Mouse (Mus musculus) spleen, adult 12 weeks (tissue): ENCODE data around the gene Csmd2.

Source experiments
- DNase-seq: peaks from one replicate; pipeline ENCODE4 v3.0.0; 2022; ENCODE audit warnings: low spot score

The Csmd2 gene

GRCm38 (mm10) chr4:128241854-128242356 lies 254.2 kb downstream of the Csmd2 start:
- DNase-seq = no peak

- no peak for DNase-seq
Observed at GRCm38 (mm10) chr4:128245201-128245600, 257.5 kb downstream of the Csmd2 start.

DNA sequence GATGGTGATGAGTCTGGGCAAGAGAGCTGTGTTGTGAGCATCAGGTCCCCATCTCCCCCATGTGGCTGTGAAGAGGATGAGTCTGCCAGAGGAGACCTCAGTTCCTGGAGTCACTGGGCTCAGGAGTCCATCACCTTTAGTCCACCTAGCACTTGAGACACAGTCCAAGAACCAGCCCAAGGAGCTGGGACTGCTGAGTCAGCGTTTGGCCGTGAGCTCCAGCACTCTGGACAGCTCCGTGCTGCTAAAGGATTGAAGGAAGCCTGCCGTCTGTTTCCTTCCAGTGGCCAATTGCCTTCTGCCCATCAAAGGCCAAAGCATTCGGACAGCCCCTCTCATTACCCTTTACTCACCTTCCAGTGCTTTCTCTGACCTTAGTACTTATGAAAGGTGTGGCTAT lies 261.0 kb downstream of the Csmd2 start:
- DNase-seq = no peak

GRCm38 (mm10) chr4:128259211-128259610 lies 271.6 kb downstream of the Csmd2 start:
- DNase-seq = no peak

DNA sequence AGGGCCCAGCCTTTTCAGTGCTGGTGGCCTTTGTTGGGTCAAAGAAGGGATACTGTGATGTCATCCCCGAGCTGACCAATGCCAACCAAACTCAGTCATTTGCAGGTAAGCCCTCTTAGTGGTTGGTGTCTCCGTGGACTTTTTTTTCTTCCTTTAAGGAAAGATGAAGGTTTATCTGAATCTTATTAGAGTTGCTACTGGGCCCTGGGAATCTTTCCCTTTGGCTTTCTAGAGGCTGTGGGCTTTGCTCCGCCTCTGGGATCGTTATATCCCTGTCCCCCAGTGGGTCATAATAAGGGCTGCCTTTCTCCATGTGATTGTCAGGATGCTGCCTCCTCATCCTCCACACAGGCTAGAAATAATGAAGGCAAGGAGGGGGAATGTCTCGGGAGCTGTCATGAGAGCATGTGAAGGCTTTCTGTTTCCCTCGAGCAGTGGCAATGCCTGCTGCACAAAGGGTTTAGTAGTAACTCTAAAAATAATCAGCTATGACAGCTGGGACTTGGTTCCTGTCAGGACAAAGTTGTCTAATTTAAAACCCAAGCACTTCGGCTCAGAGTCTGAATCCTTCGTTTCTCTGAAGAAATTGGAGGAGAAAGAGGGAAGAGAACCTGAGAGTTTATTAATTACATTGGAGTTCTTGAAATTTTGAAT lies 273.4 kb downstream of the Csmd2 start, which contains the start of gene Hmgb4:
Gene Hmgb4 (minus strand): TSS at position 51 of the 654 bp plus-strand sequence.
- DNase-seq = no peak

DNA sequence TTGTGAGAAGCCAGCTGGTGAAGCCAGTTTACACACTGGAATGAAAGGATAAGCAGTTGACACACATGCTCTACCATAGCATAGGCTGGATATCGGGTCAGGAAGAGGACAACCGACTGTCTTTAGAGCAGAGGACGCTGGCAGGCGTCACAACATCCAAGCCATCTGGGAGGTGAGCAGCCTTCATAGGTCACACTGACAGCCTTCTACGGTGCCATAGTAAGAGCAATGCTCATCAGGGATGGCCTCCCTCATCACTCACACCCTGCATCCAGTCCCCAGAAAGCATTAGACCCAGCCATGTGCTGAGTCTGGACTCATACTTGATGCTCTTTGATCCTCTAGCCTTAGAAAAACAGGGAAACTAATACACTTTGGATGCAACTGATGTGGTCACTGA lies 276.8 kb downstream of the Csmd2 start:
- no peak for DNase-seq

DNA sequence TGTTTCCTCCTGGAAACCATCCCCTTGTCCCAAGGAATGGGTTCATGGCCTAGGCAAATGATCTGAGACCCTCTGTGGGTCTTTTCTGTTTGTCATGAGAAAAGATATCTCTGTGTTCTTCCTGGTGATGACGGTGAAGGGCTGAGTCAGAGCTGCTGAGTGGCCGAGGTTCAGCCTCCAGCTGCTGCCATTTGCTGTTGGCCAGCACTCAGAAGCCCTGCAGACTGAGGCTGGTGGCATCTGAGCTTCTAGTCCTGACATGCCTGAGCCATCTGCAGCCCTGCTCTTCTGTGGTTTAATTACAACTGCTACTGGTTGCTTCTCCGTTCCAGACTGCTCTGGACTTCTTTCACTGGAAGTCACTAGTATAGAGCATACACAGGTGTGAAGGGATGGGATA lies 277.7 kb downstream of the Csmd2 start:
- no peak for DNase-seq

DNA sequence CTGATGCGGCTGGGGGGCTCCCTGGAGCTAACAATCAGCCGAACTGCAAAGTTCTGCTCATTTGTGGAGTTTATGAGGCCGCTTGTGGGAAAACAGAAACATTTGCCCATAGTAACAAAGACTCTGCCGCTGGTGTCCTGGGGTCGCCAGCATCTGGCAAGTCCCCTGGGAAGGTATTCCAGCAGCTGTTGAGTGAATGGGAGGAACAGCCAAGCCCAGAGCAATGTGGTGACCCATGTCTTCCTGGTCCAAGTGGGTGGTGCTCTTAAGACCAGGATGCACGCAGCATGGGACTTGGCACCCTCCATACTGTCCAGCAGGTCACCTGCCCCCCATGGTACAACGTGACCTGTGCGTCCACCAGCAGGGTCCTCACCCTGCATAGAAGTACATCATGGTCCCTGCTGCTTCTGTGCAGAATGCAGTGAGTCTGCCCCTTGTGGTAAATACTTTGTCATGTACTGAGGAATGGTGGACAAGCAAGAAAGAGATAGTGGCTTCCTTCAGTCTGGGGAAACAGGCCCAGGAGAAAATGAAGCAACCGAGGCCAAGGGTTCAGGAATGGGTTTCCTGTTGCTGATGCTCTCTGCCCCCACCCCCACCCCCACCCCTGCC lies 281.7 kb downstream of the Csmd2 start:
- DNase-seq = no peak

DNA sequence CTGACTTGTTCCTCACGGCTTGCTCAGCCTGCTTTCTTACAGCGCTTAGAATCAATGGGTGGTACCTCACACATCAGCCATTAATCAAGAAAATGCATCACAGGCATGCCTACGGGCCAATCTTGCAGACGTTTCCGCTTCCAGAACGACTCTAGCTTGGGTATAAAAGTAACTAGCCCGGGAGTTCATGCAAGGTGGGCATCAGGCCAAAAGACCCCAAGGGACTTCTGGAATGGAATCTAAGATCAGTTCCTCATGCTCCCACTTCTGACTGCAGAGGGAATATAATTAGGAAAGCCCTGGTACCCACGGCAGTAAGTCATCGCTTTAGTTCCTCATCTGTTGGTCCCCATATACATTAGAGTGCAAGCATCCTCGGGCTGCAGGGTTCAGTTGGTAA lies 282.5 kb downstream of the Csmd2 start:
- DNase-seq = no peak

- no peak for DNase-seq
Observed at GRCm38 (mm10) chr4:128270931-128271330, 283.3 kb downstream of the Csmd2 start.

DNA sequence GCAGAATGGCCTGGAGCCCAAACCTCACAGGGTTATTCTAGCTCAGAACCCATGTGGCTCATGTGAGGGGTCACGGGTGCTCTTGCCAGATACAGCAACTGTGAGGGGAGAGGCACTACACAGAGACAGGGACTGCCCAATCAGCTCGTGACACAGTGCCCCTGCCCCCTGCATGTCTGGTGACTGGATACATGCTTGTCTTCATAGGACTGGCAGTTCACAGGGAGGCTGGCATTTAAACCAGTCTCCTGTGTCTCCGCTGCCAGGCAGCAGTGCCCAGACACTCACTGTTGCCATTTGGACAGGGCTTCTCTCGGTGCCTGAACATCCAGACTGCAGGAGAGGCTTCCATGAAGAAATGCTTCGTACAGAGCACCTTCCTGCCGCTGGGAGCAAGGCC lies 284.8 kb downstream of the Csmd2 start:
- no peak for DNase-seq

GRCm38 (mm10) chr4:128273146-128273545 lies 285.5 kb downstream of the Csmd2 start:
- DNase-seq = no peak

GRCm38 (mm10) chr4:128275116-128275515 lies 287.5 kb downstream of the Csmd2 start:
- DNase-seq = no peak

DNA sequence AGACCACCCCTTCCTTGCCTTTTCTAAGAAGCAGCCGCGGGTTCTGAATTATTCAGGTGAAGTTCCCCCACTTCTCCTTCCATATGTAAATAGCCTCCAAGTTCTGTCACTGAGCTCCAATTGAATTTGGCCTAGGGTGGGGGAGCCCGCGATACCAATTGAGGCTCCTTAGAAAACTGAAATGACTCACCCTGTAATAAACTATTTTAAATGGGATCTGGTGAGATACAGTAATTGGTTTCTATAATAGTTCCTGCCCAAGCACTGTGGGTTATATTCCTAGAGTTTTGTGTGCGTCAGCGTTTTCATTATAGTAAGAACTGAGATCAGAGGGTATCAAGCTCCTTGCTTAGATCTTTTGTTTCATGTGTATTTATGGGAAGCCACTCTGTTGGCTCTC lies 287.9 kb downstream of the Csmd2 start:
- DNase-seq = no peak

DNA sequence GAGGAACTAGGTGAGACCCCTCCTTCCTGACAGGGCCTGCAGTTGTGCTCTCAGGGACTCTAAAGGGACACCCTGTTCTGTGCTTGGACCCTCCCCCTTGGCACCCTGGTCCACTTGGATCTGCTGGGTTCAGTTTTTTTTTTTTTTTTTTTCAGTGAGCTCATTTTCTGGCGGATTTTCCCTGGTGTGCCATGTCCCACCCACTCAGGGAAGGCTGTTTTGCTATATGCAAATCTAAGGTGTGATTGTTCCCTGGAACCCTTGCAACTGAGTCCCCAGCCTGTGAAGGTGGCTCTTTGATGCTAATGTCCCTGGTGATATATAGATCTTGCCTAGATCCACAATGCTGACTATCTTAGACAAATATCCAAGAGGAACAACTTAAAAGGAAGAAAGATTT lies 297.4 kb downstream of the Csmd2 start:
- no peak for DNase-seq

- DNase-seq = no peak
Observed at GRCm38 (mm10) chr4:128288095-128288494, 300.4 kb downstream of the Csmd2 start.

DNA sequence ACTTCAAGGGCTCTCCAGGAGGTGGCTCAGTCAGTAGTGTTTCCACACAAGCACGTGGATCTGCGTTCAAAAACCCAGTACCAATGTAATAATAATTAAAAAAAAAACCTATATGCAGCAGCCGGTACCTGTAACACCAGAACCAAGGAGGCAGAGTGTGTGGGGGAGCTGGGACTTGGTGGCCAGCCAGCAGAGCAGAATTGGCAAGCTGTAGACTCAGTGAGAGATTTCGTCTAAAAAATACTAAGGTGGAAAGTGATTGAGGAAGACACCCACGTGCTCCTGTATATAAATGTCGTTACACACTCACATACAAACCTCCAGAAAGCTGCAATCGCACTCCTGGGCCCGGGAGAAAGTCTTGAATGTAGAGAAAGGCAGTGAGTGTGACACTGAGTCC lies 316.4 kb downstream of the Csmd2 start:
- DNase-seq = no peak

DNA sequence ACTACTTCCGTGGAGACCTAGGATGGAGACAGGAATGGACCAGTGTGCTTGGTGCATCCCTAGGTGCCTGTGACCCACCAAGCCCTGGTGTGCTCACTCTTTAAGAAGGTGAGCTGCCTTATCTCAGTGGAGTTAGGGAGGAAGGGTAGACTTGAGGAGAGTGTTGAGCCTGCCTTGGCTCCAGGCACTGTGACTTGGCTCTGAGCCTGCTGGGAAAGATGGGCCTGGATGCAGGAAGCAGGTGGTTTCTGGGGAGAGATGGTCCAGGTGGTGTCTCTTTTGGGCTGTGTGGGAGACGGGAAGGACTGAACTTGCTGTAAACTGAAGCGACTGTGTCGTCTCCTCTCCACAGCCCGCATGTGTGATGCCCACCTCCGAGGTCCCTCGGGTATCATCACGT lies 318.4 kb downstream of the Csmd2 start:
- no peak for DNase-seq

DNA sequence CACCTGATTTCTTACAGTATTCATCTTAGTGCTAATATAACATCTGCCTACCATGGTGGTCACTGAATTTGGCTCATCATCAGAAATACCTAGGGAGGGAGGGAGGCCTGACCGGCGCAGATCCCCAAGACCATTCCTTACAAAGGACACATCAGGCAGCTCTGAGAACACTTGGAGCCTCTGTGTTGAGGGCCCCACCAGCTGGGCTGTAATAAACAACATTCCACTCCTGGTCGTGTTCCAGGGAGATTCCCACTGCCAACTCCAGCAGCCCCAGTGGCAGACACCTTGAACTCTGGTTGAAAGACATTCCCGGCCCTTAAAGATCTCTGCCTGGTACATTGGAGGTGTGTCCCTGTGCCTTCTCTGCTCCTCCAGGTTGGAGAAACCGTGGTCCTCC lies 327.7 kb downstream of the Csmd2 start:
- DNase-seq = no peak

DNA sequence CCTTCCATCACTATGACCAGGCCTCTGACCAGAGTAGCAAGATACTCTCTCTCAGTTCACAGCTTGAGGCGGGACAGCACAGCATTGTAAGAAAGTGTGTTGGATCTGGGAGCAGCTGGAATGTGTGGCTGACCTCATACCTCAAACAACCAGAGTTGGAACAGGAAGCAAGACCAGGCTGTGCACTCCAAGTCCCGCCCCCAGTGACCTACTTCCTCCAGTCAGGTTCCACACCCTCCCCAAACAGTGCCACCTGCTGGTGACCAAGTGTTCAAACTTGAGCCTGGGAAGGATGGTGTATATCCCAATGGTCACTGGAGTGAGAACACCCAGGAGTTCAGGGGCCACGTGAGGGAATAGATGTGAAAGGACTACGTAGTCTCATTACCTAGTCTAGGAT lies 330.3 kb downstream of the Csmd2 start:
- no peak for DNase-seq

GRCm38 (mm10) chr4:128325511-128325910 lies 337.9 kb downstream of the Csmd2 start:
- DNase-seq = no peak

GRCm38 (mm10) chr4:128326755-128327154 lies 339.1 kb downstream of the Csmd2 start:
- DNase-seq = no peak

GRCm38 (mm10) chr4:128327421-128327820 lies 339.8 kb downstream of the Csmd2 start:
- no peak for DNase-seq

DNA sequence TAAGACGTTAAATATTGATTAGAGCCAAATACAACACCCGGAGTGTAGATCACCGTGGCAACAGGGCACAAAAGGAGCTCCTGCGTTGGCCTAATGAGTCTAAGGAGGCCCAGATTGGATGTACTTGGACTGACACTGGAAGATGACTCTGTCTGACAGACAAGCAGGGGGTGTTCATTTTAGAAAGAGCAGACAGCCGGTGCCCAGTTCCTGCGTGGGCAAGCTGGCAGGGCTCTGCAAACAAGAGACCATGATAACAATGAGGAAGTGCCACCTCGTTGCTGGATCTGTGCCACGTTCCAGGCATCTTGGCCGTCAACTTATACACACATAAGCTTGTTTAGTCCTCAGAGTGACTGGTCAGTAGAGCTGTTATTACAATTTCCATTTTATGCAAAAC lies 342.9 kb downstream of the Csmd2 start:
- no peak for DNase-seq
